Mouse (Mus musculus) neutrophil, adult 83 days (primary cell): ENCODE data around the gene Hspa1l. TPM values are rescaled to one million over a fixed set of nuclear protein-coding genes. Genes with fewer than 3 reads are reported as not detected.

Experiments
- total RNA-seq, 2 experiments: library from RNA; stranded (reverse); gene quantifications; one replicate each; pipeline ENCODE4 v1.2.4; 2023

Gene Hspa1l
- total RNA-seq: under 1 TPM in 1 of 2 experiments, not detected in 1; 0.20 TPM

DNA sequence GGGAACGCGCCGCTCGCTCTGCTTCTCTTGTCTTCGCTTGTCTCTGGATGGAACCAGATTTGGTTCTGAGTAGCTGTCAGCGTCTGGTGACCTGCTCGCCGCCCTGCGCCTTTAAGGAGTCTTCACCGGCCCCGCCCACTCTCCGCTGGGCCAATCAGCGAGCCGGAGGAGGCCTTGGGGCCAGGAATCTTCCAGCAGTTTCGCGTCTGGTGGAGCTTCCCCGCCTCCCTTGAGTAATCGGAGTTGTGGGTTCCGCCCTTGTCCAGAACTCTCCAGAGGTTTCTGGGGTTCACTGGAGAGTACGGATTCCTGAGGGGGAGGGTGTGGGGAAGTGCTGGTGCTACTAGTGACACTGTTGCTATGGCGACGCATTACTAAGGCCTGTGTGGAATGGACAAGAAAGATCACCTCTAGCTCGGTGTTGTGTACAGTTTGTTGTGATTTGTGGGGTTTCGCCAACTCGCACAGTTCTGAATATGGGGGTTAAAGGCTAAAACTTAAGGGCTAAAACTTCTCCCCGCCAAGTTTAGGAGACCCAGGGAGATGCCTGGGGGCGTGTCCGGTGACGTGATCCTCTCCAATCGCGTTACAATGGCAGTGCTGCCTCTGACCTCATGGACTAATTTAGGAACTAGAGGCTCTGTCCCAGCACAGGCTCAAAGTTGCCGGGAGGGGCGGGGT lies at the start of gene Hspa1l, which contains the start of gene Hspa1a:
TSS of gene Hspa1l (plus strand) at position 635 of the 681 bp plus-strand sequence.
TSS of gene Hspa1a (minus strand) at position 88 of the 681 bp plus-strand sequence.

GRCm38 (mm10) chr17:34931061-34931734 lies 41.3 kb upstream of the Hspa1l start, which contains the start of gene Neu1:
Gene Neu1, plus strand, starts transcription at chr17:34931253.

GRCm38 (mm10) chr17:34959130-34959778 lies 13.2 kb upstream of the Hspa1l start, which contains the start of gene Hspa1b:
Gene Hspa1b, minus strand, starts transcription at chr17:34959238.

GRCm38 (mm10) chr17:34969822-34970221 lies 2.7 kb upstream of the Hspa1l start, which contains the start of gene Gm20481:
Gene Gm20481, plus strand, starts transcription at chr17:34969912.

DNA sequence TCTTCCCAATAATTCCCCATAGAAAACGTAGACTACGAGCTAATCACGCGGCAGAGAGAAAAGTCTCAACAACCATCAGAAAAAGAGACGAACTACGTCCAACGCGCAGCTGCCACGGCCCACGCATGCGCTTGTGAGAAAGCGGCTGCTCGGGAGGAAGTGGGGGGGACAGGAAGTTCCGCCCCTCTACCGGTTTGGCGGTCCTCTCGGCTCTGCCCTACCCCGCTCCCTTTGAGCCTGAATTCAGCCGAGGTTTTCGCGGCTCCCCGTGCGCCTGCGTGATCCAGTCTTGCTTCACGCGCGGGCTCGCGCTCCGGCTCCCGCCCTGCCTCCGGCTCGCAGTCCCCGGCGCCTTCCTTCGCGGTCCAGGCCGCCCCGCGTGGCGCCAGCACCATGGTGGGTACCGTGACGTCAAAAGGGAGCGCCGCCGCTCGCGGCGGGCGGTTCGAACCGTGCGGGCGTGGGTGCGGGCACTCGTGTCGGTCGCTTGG lies 9.2 kb downstream of the Hspa1l start, which contains the start of gene Lsm2:
TSS of gene Lsm2 (plus strand) at position 173 of the 491 bp plus-strand sequence.

GRCm38 (mm10) chr17:35000717-35001451 lies 28.4 kb downstream of the Hspa1l start, which contains the start of gene Vars:
Gene Vars, plus strand, starts transcription at chr17:35000987.

DNA sequence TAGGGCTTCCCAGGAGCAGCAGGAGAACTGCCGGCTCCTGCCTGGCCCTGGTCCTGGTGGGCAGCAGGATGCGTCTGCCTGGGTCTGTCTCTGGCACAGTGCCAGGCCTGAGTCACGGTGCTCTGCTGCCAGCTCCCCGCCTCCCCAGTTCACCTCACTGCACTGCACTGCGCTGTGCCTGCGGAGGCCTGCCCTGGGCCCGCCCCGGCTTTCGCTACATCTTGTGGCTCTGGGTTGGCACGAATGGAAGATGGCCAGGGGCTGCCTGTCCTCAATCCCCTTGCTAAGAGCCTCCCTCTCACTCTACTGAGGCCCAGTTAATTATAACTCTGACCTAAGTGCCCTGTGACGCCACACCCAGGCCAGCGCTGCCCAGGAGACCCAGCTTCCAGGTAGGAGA lies 43.9 kb downstream of the Hspa1l start, which contains the start of gene Vwa7:
TSS of gene Vwa7 (plus strand) at position 204 of the 400 bp plus-strand sequence.

DNA sequence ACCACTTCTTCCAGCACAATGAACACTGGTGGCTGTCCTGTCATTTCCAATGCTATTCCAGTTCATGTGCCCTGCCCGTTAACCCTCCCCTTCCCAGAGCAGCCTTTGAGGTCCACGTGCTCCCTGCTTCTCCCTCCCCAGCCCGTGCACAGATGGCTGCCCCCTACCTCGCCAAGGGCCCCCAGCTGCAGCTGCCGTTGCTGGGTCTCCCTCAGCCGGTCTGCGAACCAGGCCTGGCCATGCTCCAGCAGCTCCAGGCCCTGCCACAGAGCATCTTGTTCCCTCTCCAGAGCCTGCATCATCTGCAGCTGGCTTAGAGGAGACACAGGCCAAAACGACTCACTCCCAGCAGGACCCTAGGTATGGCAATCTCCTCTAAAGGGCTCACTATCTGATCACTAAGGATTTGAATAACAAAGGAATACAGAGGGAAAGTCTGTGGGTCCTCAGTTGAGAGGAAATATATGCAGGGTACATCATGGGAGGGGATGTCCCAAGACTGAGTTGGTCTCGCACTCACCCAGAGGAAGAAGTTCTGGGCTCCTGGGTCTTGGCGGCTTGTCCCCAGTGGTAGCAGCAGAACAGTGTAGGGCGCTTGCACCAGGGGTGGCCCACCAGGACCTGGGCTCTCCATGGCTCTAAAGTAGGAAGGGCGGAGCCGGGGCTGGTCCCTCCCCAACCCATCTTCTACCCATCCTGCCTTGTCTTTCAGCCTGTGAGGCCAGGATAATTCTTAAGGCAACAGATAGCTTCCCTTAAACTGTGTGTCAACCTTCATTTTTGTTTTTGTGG lies 55.0 kb downstream of the Hspa1l start, which contains the start of gene Sapcd1:
TSS of gene Sapcd1 (minus strand) at position 740 of the 792 bp plus-strand sequence.

Other genes starting within 250 kb of the Hspa1l start
- under 1 TPM; 0.29 to 0.59 TPM for gene C4b, start 228.8 kb upstream of the Hspa1l start, total RNA-seq
- gene Cyp21a1, start 168.1 kb upstream of the Hspa1l start, total RNA-seq: not detected
- 10 to 100 TPM; 34.1 to 39.4 TPM for gene Stk19, start 135.8 kb upstream of the Hspa1l start, total RNA-seq
- gene Dxo, start 135.7 kb upstream of the Hspa1l start, total RNA-seq: 10 to 100 TPM; 49.0 to 49.1 TPM
- gene Skiv2l, start 122.5 kb upstream of the Hspa1l start, total RNA-seq: 10 to 100 TPM; 66.2 to 72.1 TPM
- gene Nelfe, start 122.3 kb upstream of the Hspa1l start, total RNA-seq: 10 to 100 TPM; 23.4 to 30.8 TPM
- gene Cfb, start 110.2 kb upstream of the Hspa1l start, total RNA-seq: 1 to 10 TPM; 1.6 to 1.8 TPM
- gene Zbtb12, start 93.2 kb upstream of the Hspa1l start, total RNA-seq: 1 to 10 TPM; 2.8 to 3.9 TPM
- gene Gm20547, start 90.7 kb upstream of the Hspa1l start, total RNA-seq: not detected
- under 1 TPM in 1 of 2 experiments, not detected in 1; 0.24 TPM for gene C2, start 74.4 kb upstream of the Hspa1l start, total RNA-seq
- 10 to 100 TPM; 68.7 to 71.8 TPM for gene Ehmt2, start 74.2 kb upstream of the Hspa1l start, total RNA-seq
- not detected for gene Slc44a4, start 58.2 kb upstream of the Hspa1l start, total RNA-seq
- 10 to 100 TPM; 60.2 to 63.2 TPM for gene Neu1, start 41.5 kb upstream of the Hspa1l start, total RNA-seq
- gene Hspa1b, start 13.5 kb upstream of the Hspa1l start, total RNA-seq: 100 to 1,000 TPM in 1 of 2 experiments, 10 to 100 TPM in 1; 58.3 to 134 TPM
- gene Gm20481, start 2.8 kb upstream of the Hspa1l start, total RNA-seq: not detected
- 100 to 1,000 TPM in 1 of 2 experiments, 10 to 100 TPM in 1; 86.4 to 244 TPM for gene Hspa1a, start 547 bp upstream of the Hspa1l start, total RNA-seq
- gene Lsm2, start 9.2 kb downstream of the Hspa1l start, total RNA-seq: 10 to 100 TPM; 41.4 to 45.7 TPM
- gene Vars, start 28.3 kb downstream of the Hspa1l start, total RNA-seq: 10 to 100 TPM; 61.7 to 68.3 TPM
- under 1 TPM in 1 of 2 experiments, not detected in 1; 0.15 TPM for gene Vwa7, start 43.9 kb downstream of the Hspa1l start, total RNA-seq
- gene Sapcd1, start 55.3 kb downstream of the Hspa1l start, total RNA-seq: 1 to 10 TPM; 1.3 to 2.1 TPM
- 10 to 100 TPM; 11.5 to 12.5 TPM for gene Msh5, start 74.0 kb downstream of the Hspa1l start, total RNA-seq
- 100 to 1,000 TPM; 262 to 285 TPM for gene Clic1, start 77.3 kb downstream of the Hspa1l start, total RNA-seq
- gene Ddah2, start 86.3 kb downstream of the Hspa1l start, total RNA-seq: 1 to 10 TPM; 2.5 to 3.1 TPM
- 1 to 10 TPM in 1 of 2 experiments, not detected in 1; 1.0 TPM for gene Ly6g6c, start 92.7 kb downstream of the Hspa1l start, total RNA-seq
- under 1 TPM in 1 of 2 experiments, not detected in 1; 0.26 TPM for gene Mpig6b, start 93.5 kb downstream of the Hspa1l start, total RNA-seq
- not detected for gene Ly6g6e, start 104.2 kb downstream of the Hspa1l start, total RNA-seq
- not detected for gene Ly6g6d, start 105.4 kb downstream of the Hspa1l start, total RNA-seq
- under 1 TPM in 1 of 2 experiments, not detected in 1; 0.35 TPM for gene Ly6g6f, start 112.9 kb downstream of the Hspa1l start, total RNA-seq
- gene Abhd16a, start 116.6 kb downstream of the Hspa1l start, total RNA-seq: 10 to 100 TPM; 50.2 to 58.4 TPM
- gene Ly6g5c, start 135.6 kb downstream of the Hspa1l start, total RNA-seq: not detected
- 10 to 100 TPM; 13.5 to 16.4 TPM for gene Ly6g5b, start 142.7 kb downstream of the Hspa1l start, total RNA-seq
- 10 to 100 TPM; 20.2 to 26.5 TPM for gene Gpank1, start 148.8 kb downstream of the Hspa1l start, total RNA-seq
- 100 to 1,000 TPM; 172 TPM for gene Csnk2b, start 149.3 kb downstream of the Hspa1l start, total RNA-seq
- 10 to 100 TPM; 16.4 to 24.3 TPM for gene D17H6S53E, start 153.7 kb downstream of the Hspa1l start, total RNA-seq
- gene Apom, start 159.3 kb downstream of the Hspa1l start, total RNA-seq: under 1 TPM in 1 of 2 experiments, not detected in 1; 0.42 TPM
- gene Bag6, start 162.5 kb downstream of the Hspa1l start, total RNA-seq: 100 to 1,000 TPM; 222 to 226 TPM
- 100 to 1,000 TPM; 180 to 195 TPM for gene Prrc2a, start 192.2 kb downstream of the Hspa1l start, total RNA-seq
- gene Aif1, start 203.4 kb downstream of the Hspa1l start, total RNA-seq: 10 to 100 TPM; 18.0 to 18.3 TPM
- gene Lst1, start 215.7 kb downstream of the Hspa1l start, total RNA-seq: 100 to 1,000 TPM; 564 to 656 TPM
- 10 to 100 TPM; 84.2 to 91.5 TPM for gene Ltb, start 221.7 kb downstream of the Hspa1l start, total RNA-seq
- gene Tnf, start 229.3 kb downstream of the Hspa1l start, total RNA-seq: 10 to 100 TPM; 71.0 to 84.1 TPM
- not detected for gene Lta, start 232.6 kb downstream of the Hspa1l start, total RNA-seq
- gene Gm16181, start 248.1 kb downstream of the Hspa1l start, total RNA-seq: not detected